Mouse (Mus musculus) forebrain, embryonic 11.5 days (tissue): Measurements from ENCODE around the gene Tagln2. TPM values are rescaled to one million over a fixed set of nuclear protein-coding genes. Genes with fewer than 3 reads are reported as not detected.

ENCODE experiments used
- ATAC-seq: fragments of 200-750 bp; cut with Nextera tagmentation; replicated peaks from 2 replicates; pipeline ENCODE4 v1.8.0; 2017; ENCODE audit warnings: moderate TSS enrichment; ENCODE audit not compliant: low FRiP score
- DNase-seq: peaks from one replicate; pipeline ENCODE4 v3.0.0-alpha.2; 2017; ENCODE audit warnings: low spot score
- H3K27ac ChIP-seq: fragments of 300-500 bp; sonication (generic); 2 replicates; pipeline ENCODE4 v1.5.1; 2014; ENCODE audit warnings: low read depth, low read length
- H3K27me3 ChIP-seq: fragments of 300-500 bp; sonication (generic); 2 replicates; pipeline ENCODE4 v1.6.1; 2014; ENCODE audit warnings: mild to moderate bottlenecking, low read length, mixed read lengths; ENCODE audit not compliant: control insufficient read depth, insufficient read depth
- H3K36me3 ChIP-seq: fragments of 300-500 bp; sonication (generic); 2 replicates; pipeline ENCODE4 v1.6.1; 2014; ENCODE audit warnings: mild to moderate bottlenecking, low read length, moderate library complexity, mixed read lengths; ENCODE audit not compliant: control insufficient read depth, insufficient read depth
- H3K4me1 ChIP-seq: fragments of 300-500 bp; sonication (generic); replicated peaks from 2 replicates; pipeline ENCODE4 v1.6.1; 2014; ENCODE audit warnings: low read length, mixed read lengths; ENCODE audit not compliant: control insufficient read depth, insufficient read depth
- H3K4me2 ChIP-seq: fragments of 300-500 bp; sonication (generic); 2 replicates; pipeline ENCODE4 v1.6.1; 2014; ENCODE audit warnings: low read depth, mild to moderate bottlenecking, low read length, moderate library complexity, mixed read lengths; ENCODE audit not compliant: severe bottlenecking
- H3K4me3 ChIP-seq: fragments of 300-500 bp; sonication (generic); 2 replicates; pipeline ENCODE4 v1.5.1; 2014; ENCODE audit warnings: low read depth, low read length
- H3K9ac ChIP-seq: fragments of 300-500 bp; sonication (generic); 2 replicates; pipeline ENCODE4 v1.6.1; 2014; ENCODE audit warnings: low read length
- H3K9me3 ChIP-seq: fragments of 300-500 bp; sonication (generic); 2 replicates; pipeline ENCODE4 v1.6.1; 2016; ENCODE audit warnings: low read length, mixed read lengths; ENCODE audit not compliant: control insufficient read depth
- WGBS: fragments of 180-500 bp; shearing (Covaris S2); extraction: QIAGEN DNeasy Blood & Tissue Kit; methylation state at CpG from one replicate; pipeline ENCODE4 v1.1.7; 2014; 5-methylcytosine and 5-hydroxymethylcytosine counted together
- polyA plus RNA-seq: library from polyadenylated mRNA; unstranded; fragments of >200 nt; fragmentation: Nextera tagmentation; extraction: Ambion mirVana; gene quantifications from 2 replicates; pipeline ENCODE4 v1.2.1, GENCODE M21; 2014

The Tagln2 gene
- polyA plus RNA-seq, 1 experiment from 2014 or later: 38.6 TPM

DNA sequence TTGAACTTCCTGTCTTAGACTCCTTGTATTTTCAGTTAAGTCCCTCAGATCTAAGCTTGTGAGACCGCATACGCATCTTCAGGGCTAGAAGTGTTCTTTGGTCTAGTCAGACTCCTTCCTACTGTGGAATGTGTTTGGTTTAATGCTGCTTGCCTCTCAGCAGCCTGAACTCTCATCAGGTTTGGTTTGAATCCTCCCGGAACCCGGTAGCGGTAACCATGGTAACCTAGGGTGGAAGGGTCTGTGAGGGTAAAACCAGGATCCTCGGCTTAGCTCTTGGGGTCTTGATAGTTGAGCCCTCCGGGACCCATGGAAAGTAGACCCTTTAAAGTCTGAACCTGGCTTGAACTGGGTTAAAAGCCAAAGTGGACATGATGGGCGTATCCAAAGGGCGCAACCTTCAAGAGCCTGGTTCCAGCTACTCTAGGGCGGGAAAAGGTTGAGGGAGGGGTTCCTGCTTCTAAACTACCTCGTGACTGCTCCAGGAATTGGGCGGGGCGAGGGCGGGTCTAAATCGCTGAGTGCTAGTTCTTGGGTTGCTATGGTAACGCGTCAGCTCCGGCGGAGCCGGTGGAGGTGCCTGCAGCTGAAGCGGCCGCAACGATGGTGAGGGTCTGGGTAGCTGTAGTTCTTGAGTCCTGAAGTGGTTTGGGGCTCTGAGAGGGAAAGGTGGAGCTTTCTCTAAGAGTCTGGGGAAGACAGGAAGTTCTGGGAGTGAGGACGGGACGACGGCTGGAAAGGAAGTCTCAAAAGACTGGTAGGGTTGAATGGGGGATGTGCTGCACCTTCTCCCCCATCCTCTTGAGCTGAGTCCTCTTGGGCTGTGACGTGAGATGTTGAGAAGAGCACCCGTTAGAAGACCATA, 21.0 kb downstream of the Tagln2 start, which contains the start of gene Cfap45:
Gene Cfap45 (plus strand): TSS at position 226 of the 865 bp plus-strand sequence.
- WGBS: 4% methylated on average over 28 of the region's 28 CpGs
- Histone ChIP-seq H3K4me2 (peak within 1 kb of the TSS; percentile 56), H3K36me3 (no peaks in the 10 kb centered on the region), H3K27ac (no peak within 1 kb of the TSS), H3K4me1 (peaks cover 4% of the 10 kb centered on the region; the same call in 1 of the 2 replicates), H3K9me3 (peaks cover 2% of the 10 kb centered on the region; the same call in 1 of the 2 replicates), H3K4me3 (peak within 1 kb of the TSS; percentile 16), H3K27me3 (no peaks in the 10 kb centered on the region), H3K9ac (0 out of 2 replicates have a peak within 1 kb of the TSS, but pooled peaks have one; percentile 2)
- DNase-seq: peak; percentile 95
- ATAC-seq: peak; percentile 93

DNA sequence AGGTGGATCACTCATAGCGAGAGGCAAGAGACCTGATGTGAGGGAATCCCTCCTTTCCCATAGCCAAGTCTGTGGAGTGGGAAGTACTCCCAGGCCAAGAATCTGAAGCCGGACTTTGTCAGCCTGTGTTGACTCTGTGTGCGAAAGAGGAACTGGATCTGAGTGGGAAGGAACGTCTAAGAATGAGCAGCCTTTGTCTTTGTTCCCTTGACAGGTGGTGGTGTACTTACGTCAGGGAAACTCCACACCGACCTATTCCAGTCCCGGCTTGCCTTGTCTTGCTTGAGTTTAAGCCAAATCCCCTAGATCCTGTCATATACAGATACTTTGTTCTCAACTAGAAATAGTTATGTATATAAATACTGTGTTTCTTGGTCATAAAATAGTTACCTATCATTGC, 22.7 kb downstream of the Tagln2 start:
- no peaks in the 10 kb centered on the region for H3K27me3 ChIP-seq
- WGBS: 65% methylated on average over 7 of the region's 7 CpGs
- no peak overlapping the region for H3K9ac ChIP-seq
- no peak overlapping the region for H3K27ac ChIP-seq
- peaks cover 4% of the 10 kb centered on the region; the same call in 1 of the 2 replicates for H3K4me1 ChIP-seq
- H3K4me3 ChIP-seq: no peak overlapping the region
- H3K4me2 ChIP-seq: no peak overlapping the region
- ATAC-seq (no peak), DNase-seq (no peak)
- H3K36me3 ChIP-seq: no peaks in the 10 kb centered on the region
- H3K9me3 ChIP-seq: peaks cover 2% of the 10 kb centered on the region; the same call in 1 of the 2 replicates

DNA sequence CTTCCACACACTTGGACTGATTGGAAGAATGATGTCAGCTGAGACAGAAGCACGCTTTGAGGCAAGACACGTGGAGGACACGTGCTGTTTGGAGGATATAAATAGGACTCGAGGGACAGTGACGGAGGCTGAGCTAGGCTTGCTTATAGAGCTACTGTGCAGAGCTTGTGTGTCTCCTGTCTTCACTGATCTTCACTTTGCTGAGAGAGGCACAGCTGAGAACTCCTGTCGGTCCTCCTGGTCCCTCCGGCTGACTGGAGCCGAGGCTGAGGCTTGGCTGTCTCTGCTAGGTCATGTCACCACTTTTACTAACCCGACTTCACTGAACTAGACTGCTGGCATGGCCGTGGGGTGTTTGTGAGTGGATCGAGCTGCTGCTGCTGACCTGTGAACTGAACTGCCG, 23.9 kb downstream of the Tagln2 start:
- Histone ChIP-seq H3K9me3 (no peaks in the 10 kb centered on the region), H3K27me3 (no peaks in the 10 kb centered on the region), H3K36me3 (no peaks in the 10 kb centered on the region), H3K27ac (no peak overlapping the region), H3K4me1 (peaks cover 4% of the 10 kb centered on the region; the same call in 1 of the 2 replicates), H3K4me3 (no peak overlapping the region), H3K9ac (no peak overlapping the region), H3K4me2 (no peak overlapping the region)
- WGBS: 83% methylated on average over 12 of the region's 12 CpGs
- ATAC-seq (no peak), DNase-seq (no peak)

DNA sequence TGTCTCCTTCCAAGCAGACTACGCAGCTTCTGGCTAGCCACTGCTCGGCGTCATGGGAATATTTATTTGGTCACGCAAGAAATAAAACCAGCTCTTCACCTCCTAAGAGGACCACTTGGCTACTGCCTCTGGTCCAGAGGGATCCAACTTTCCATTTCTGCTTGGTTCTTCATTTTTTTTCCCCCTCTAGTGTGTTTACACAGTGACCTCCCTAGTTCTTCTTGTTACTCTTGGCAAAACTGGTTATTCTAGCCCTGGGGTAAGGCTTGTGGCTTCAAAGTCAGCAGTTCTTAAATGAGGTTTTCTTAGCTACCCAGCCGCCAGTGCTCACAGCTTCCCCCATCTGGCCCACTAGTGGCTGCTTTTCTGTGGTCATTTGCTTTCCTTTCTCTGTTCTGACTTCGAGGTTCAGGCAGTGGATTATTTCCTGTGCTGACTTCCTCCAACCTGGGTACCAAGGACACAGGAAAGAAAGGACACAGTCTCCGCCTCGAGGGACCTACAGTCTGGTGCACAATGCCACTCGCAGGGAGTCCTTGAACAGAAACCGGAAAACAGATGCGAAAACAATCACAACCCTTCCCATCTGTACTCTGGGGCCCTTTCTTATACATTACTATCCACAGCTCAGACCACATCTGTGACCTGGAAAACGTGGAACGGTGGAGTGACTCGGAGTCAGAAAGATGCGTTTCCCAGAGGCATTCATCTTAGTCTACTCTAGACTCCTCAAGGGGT, 25.3 kb downstream of the Tagln2 start:
- no peak for DNase-seq
- Histone ChIP-seq H3K9me3 (no peaks in the 10 kb centered on the region), H3K9ac (no peak overlapping the region), H3K27ac (no peak overlapping the region), H3K36me3 (no peaks in the 10 kb centered on the region), H3K4me3 (no peak overlapping the region), H3K27me3 (no peaks in the 10 kb centered on the region), H3K4me1 (peaks cover 4% of the 10 kb centered on the region; the same call in 1 of the 2 replicates), H3K4me2 (no peak overlapping the region)
- ATAC-seq: no peak
- WGBS: 58% methylated on average over 15 of the region's 15 CpGs

DNA sequence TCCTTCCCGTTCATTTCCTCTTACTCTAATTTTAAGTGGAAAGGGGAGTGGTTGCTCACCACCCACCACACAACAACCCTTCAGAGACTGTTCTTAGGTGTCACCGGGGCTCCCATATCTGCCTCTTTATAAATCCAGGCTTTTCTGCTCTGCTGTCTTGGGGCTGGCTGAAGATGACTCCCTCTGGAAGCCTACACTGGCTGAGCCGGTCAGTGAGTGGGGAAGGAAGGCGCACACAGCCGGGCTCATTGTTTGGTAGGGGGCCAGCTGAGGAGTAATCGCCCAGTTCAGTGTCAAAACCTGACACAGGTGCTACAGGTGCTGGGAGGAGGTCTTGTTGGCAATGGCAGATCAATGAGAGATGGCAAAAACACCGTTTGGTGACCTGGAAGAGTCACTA, 26.1 kb downstream of the Tagln2 start:
- Histone ChIP-seq H3K36me3 (no peaks in the 10 kb centered on the region), H3K27ac (no peak overlapping the region), H3K4me1 (no peaks in the 10 kb centered on the region), H3K9me3 (no peaks in the 10 kb centered on the region), H3K4me3 (no peak overlapping the region), H3K9ac (no peak overlapping the region), H3K27me3 (no peaks in the 10 kb centered on the region), H3K4me2 (no peak overlapping the region)
- WGBS: 74% methylated on average over 7 of the region's 7 CpGs
- ATAC-seq (no peak), DNase-seq (no peak)

DNA sequence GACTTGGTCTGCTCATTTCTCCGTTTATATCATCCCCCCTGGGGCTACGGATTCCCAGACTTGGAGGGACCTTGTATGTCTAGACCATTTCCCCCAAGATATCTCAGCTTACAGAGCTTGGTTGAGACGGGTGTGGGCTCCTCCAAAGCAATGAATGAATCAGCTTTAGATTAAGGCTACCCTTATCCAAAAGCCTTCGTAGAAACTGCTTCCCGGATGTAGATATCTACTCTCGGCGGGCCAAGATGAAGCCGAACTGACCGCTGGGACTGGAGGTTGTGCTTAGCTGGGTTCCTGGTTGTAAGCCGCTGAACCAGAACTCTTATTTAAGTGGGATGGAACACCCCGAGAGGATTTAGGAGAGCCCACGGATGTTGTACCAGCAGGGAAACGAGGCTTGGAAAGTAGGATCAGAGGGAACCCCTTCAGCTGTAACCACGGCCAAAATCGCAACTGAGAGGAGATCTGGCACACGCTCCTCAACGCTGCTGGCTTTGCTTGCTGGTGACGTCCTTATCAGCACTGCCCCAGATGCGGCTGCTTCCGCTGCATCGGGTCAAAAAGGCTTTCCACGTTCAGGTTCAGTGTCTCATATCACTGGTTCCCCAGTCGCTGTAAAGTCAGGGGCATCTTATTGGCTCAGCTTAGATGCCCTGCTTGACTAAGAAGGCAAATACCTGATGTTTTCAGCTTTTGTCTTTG, 26.7 kb downstream of the Tagln2 start:
- Histone ChIP-seq H3K36me3 (no peaks in the 10 kb centered on the region), H3K27ac (no peak overlapping the region), H3K9me3 (no peaks in the 10 kb centered on the region), H3K27me3 (no peaks in the 10 kb centered on the region), H3K4me3 (no peak overlapping the region), H3K9ac (no peak overlapping the region), H3K4me1 (no peaks in the 10 kb centered on the region), H3K4me2 (no peak overlapping the region)
- no peak for ATAC-seq
- DNase-seq: no peak
- 77% methylated on average over 23 of the region's 23 CpGs for WGBS

DNA sequence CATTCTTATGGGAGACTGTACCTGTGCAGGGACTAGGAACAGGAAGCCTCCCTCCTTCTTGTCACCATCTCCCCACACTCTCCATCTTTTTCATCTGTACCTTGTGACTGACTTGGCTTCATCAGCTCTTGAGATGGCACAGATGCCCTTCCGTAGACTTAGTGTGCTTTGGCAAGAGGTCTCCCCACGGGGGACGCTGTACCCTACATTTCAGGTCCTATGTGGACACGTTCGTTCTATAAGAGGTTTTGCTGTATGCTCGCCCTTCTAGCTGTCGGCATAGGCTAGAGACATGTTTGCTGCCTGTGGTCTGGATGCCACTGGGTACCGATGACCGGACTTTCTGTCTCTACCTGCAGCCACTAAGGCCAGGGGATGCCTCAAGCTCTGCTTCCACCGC, 27.6 kb downstream of the Tagln2 start:
- H3K27me3 ChIP-seq: no peaks in the 10 kb centered on the region
- no peak for DNase-seq

DNA sequence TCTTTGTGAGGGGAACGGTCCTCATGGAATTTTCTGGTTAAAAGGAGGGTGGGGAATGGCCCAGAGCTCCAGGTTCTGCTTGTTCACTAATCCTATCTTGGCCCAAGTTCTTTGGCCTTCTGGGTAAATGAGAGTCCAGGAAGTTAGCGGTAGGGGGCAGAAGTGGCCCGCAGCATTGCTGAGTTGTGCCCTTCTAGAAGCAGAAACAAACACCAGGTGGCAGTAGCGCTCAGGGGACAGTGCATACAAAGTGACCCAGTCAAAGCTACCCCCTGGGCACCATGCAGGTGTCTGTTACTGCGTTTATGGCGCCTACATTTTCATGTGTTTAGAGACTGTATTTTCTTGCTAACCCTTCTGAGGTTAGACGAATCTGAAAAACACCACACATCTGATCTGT, 28.9 kb downstream of the Tagln2 start:
- peak; percentile 81 for ATAC-seq

More for the DNA sequence above, 27.6 kb downstream of the Tagln2 start:
- H3K9me3 ChIP-seq: no peaks in the 10 kb centered on the region
- 89% methylated on average over 10 of the region's 10 CpGs for WGBS
- H3K4me2 ChIP-seq: no peak overlapping the region
- H3K4me1 ChIP-seq: peaks cover 1% of the 10 kb centered on the region; the same call in 1 of the 2 replicates
- H3K36me3 ChIP-seq: no peaks in the 10 kb centered on the region
- no peak overlapping the region for H3K9ac ChIP-seq
- no peak overlapping the region for H3K4me3 ChIP-seq
- no peak for ATAC-seq
- H3K27ac ChIP-seq: no peak overlapping the region

More for the DNA sequence above, 28.9 kb downstream of the Tagln2 start:
- Histone ChIP-seq H3K27me3 (no peaks in the 10 kb centered on the region), H3K27ac (no peak overlapping the region), H3K4me2 (no peak overlapping the region), H3K36me3 (no peaks in the 10 kb centered on the region), H3K9me3 (no peaks in the 10 kb centered on the region), H3K9ac (no peak overlapping the region), H3K4me1 (peaks cover 3% of the 10 kb centered on the region; the same call in 1 of the 2 replicates), H3K4me3 (no peak overlapping the region)
- DNase-seq: peak; percentile 90
- 7% methylated on average over 7 of the region's 7 CpGs for WGBS
